Mouse (Mus musculus) Patski (cell line): ENCODE results near the gene Pth2r. TPM values are rescaled to one million over a fixed set of nuclear protein-coding genes. Genes with fewer than 3 reads are reported as not detected.
A peak's percentile ranks its signal among the peaks of the same experiment; 100 is the strongest.

ENCODE experiments used
- ATAC-seq: fragments of 100-300 bp; one replicate; pipeline ENCODE4 v1.8.0; 2021
- CTCF ChIA-PET: fragments of 350-600 bp; sonication (Branson Sonifier 250); formaldehyde crosslinking; loops from one replicate; lab custom pipeline; 2022; ENCODE audit warnings: inconsistent platforms; lab: Charles Lee
- POLR2A ChIA-PET: fragments of 350-600 bp; sonication (Branson Sonifier 250); formaldehyde crosslinking; loops from one replicate; lab custom pipeline; 2022; ENCODE audit warnings: antibody characterized with exemption, inconsistent platforms; lab: Charles Lee
- DNase-seq: peaks from one replicate; pipeline ENCODE4 v3.0.0-alpha.2; 2011; ENCODE audit warnings: low read depth, low spot score
- H3K27me3 ChIP-seq: fragments of 371-371 bp; one replicate; pipeline ENCODE4 v1.5.1; 2021
- CTCF ChIP-seq: fragments of 100-300 bp; IDR thresholded peaks from one replicate; pipeline ENCODE4 v1.5.1; 2021
- in situ Hi-C: fragments of 300-500 bp; cut with MboI; formaldehyde crosslinking; loops from 3 replicates; pipeline ENCODE4 v1.11.1; 2018; ENCODE audit warnings: low pct_unique_long_range_greater_than_20kb, mixed read lengths
- polyA plus RNA-seq: library from polyadenylated mRNA; unstranded; gene quantifications from one replicate; pipeline ENCODE4 v1.2.3, GENCODE M21; 2021

The Pth2r gene
- polyA plus RNA-seq = 0.03 TPM

- CTCF ChIA-PET = interaction anchor here (1.4 kb wide), 1 partner anchor 29 kb away, joined by 4 read pairs; no protein-coding TSS in a partner anchor
Observed at GRCm38 (mm10) chr1:65281756-65282155, at the start of gene Pth2r. Gene Pth2r, plus strand, starts transcription at chr1:65282056.

GRCm38 (mm10) chr1:65237712-65238111 lies 44.1 kb upstream of the Pth2r start:
- ChIA-PET POLR2A (no interaction called here), CTCF (no interaction called here)
- DNase-seq (no peak), ATAC-seq (no peak)
- in situ Hi-C loops = no loop called here
- no peaks in the 10 kb centered on the region for H3K27me3 ChIP-seq
- TF ChIP-seq CTCF = no peak

More at GRCm38 (mm10) chr1:65281756-65282155, at the start of gene Pth2r:
- DNase-seq (no peak), ATAC-seq (no peak)
- TF ChIP-seq CTCF = no peak
- in situ Hi-C loops = loop anchor here (25.0 kb wide), 1 partner anchor 1581 kb away; the partner anchor contains the start of gene Acadl
- POLR2A ChIA-PET = no interaction called here
- H3K27me3 ChIP-seq = no peaks in the 10 kb centered on the region

- no peak for TF ChIP-seq CTCF
- ATAC-seq = peak; percentile 94
- H3K27me3 ChIP-seq = no peaks in the 10 kb centered on the region
- in situ Hi-C loops = no loop called here
- CTCF ChIA-PET = interaction anchor here (1.6 kb wide), 1 partner anchor 23 kb away, joined by 3 read pairs; no protein-coding TSS in a partner anchor
- peak; percentile 37 for DNase-seq
- POLR2A ChIA-PET = no interaction called here
Observed at GRCm38 (mm10) chr1:65245637-65246036, 36.2 kb upstream of the Pth2r start.

- ChIA-PET CTCF (no interaction called here), POLR2A (no interaction called here)
- H3K27me3 ChIP-seq = no peaks in the 10 kb centered on the region
- TF ChIP-seq CTCF = no peak
- DNase-seq (no peak), ATAC-seq (no peak)
- in situ Hi-C loops = loop anchor here (25.0 kb wide), 1 partner anchor 1582 kb away; the partner anchor contains the start of gene Acadl
Observed at GRCm38 (mm10) chr1:65280461-65280860, 1.4 kb upstream of the Pth2r start.

- peak; percentile 79 for TF ChIP-seq CTCF
- in situ Hi-C loops = loop anchor here (25.0 kb wide), 1 partner anchor 1580 kb away; the partner anchor contains the start of gene Acadl
- ATAC-seq (peak; percentile 79), DNase-seq (no peak)
- ChIA-PET CTCF (interaction anchor here (1.4 kb wide), 1 partner anchor 28 kb away, joined by 4 read pairs; no protein-coding TSS in a partner anchor), POLR2A (no interaction called here)
- H3K27me3 ChIP-seq = no peaks in the 10 kb centered on the region
Observed at GRCm38 (mm10) chr1:65282766-65283165, 910 bp downstream of the Pth2r start.

- no peak for DNase-seq
- ChIA-PET POLR2A (no interaction called here), CTCF (no interaction called here)
- peaks cover 37% of the 10 kb centered on the region for H3K27me3 ChIP-seq
- in situ Hi-C loops = loop anchor here (25.0 kb wide), 1 partner anchor 654 kb away; no protein-coding TSS in a partner anchor
- TF ChIP-seq CTCF = no peak
- ATAC-seq = no peak
Observed at GRCm38 (mm10) chr1:65308476-65308875, 26.6 kb downstream of the Pth2r start.

GRCm38 (mm10) chr1:65311214-65311933 lies 29.5 kb downstream of the Pth2r start:
- ChIA-PET CTCF (interaction anchor here (0.8 to 1.9 kb wide), 3 partner anchors 15 to 791 kb away, joined by 3 to 5 read pairs (median 4); partner anchors contain the start of gene Pth2r), POLR2A (no interaction called here)
- peaks cover 39% of the 10 kb centered on the region for H3K27me3 ChIP-seq
- ATAC-seq (no peak), DNase-seq (no peak)
- in situ Hi-C loops = loop anchor here (10.0 to 25.0 kb wide), 2 partner anchors 651 to 793 kb away; no protein-coding TSS in a partner anchor
- TF ChIP-seq CTCF = no peak

- peak; percentile 57 for TF ChIP-seq CTCF
- POLR2A ChIA-PET = no interaction called here
- in situ Hi-C loops = loop anchor here (10.0 to 25.0 kb wide), 2 partner anchors 650 to 793 kb away; no protein-coding TSS in a partner anchor
- ATAC-seq (no peak), DNase-seq (peak; percentile 2)
- CTCF ChIA-PET = interaction anchor here (0.8 to 1.9 kb wide), 2 partner anchors 15 to 790 kb away, joined by 3 to 5 read pairs; no protein-coding TSS in a partner anchor
- H3K27me3 ChIP-seq = peaks cover 39% of the 10 kb centered on the region
Observed at GRCm38 (mm10) chr1:65312118-65312517, 30.3 kb downstream of the Pth2r start.

- ChIA-PET CTCF (no interaction called here), POLR2A (no interaction called here)
- ATAC-seq (no peak), DNase-seq (no peak)
- in situ Hi-C loops = loop anchor here (10.0 to 25.0 kb wide), 2 partner anchors 649 to 792 kb away; no protein-coding TSS in a partner anchor
- TF ChIP-seq CTCF = peak; percentile 58
- peaks cover 47% of the 10 kb centered on the region for H3K27me3 ChIP-seq
Observed at GRCm38 (mm10) chr1:65312896-65313295, 31.0 kb downstream of the Pth2r start.

- H3K27me3 ChIP-seq = peaks cover 52% of the 10 kb centered on the region
- POLR2A ChIA-PET = no interaction called here
- ATAC-seq = no peak
- CTCF ChIA-PET = no interaction called here
- in situ Hi-C loops = loop anchor here (10.0 to 25.0 kb wide), 2 partner anchors 648 to 790 kb away; no protein-coding TSS in a partner anchor
- DNase-seq = no peak
- TF ChIP-seq CTCF = no peak
Observed at GRCm38 (mm10) chr1:65314054-65315021, 32.5 kb downstream of the Pth2r start.
